Mouse (Mus musculus): ENCODE measurements at regions not wholly inside any gene's neighbourhood (a gene's known extent, or its start where the extent isn't known, plus 50 kb on each side); places are given as distances from the start of the nearest gene placed in this dataset.
"Not testable (repeated sequence)": the region's sequence is repeated elsewhere in the genome, so short reads cannot be mapped to it uniquely, and the experiment has no call there.

GRCm38 (mm10) chr14:14478159-14478558, 77.1 kb downstream of the Olfr721-ps1 start:
- DNase-seq (ENCODE audit: extremely low spot score): not testable (repeated sequence)

GRCm38 (mm10) chr14:14481840-14482239, 80.7 kb downstream of the Olfr721-ps1 start:
- DNase-seq (ENCODE audit: extremely low spot score): peak; percentile 5

GRCm38 (mm10) chr14:14486356-14486755, 85.3 kb downstream of the Olfr721-ps1 start:
- DNase-seq (ENCODE audit: extremely low spot score): no peak

- DNase-seq (ENCODE audit: extremely low spot score): no peak
Observed at GRCm38 (mm10) chr14:14490501-14490900, 89.4 kb downstream of the Olfr721-ps1 start.

- no peak for DNase-seq (ENCODE audit: extremely low spot score)
Observed at GRCm38 (mm10) chr14:14492041-14492440, 90.9 kb downstream of the Olfr721-ps1 start.

- no peak for DNase-seq (ENCODE audit: extremely low spot score)
Observed at GRCm38 (mm10) chr14:14511927-14512326, 110.8 kb downstream of the Olfr721-ps1 start.

GRCm38 (mm10) chr14:14513056-14513455, 112.0 kb downstream of the Olfr721-ps1 start:
- DNase-seq (ENCODE audit: extremely low spot score): no peak

GRCm38 (mm10) chr14:14513498-14513897, 112.4 kb downstream of the Olfr721-ps1 start:
- DNase-seq (ENCODE audit: extremely low spot score): no peak

GRCm38 (mm10) chr14:14514440-14515172, 113.5 kb downstream of the Olfr721-ps1 start:
- DNase-seq (ENCODE audit: extremely low spot score): no peak

- DNase-seq (ENCODE audit: extremely low spot score): no peak
Observed at GRCm38 (mm10) chr14:14515363-14515762, 114.3 kb downstream of the Olfr721-ps1 start.

GRCm38 (mm10) chr14:14515918-14516317, 114.8 kb downstream of the Olfr721-ps1 start:
- DNase-seq (ENCODE audit: extremely low spot score): no peak

- DNase-seq (ENCODE audit: extremely low spot score): no peak
Observed at GRCm38 (mm10) chr14:14518027-14518426, 116.9 kb downstream of the Olfr721-ps1 start.

- no peak for DNase-seq (ENCODE audit: extremely low spot score)
Observed at GRCm38 (mm10) chr14:14518841-14519240, 117.7 kb downstream of the Olfr721-ps1 start.

GRCm38 (mm10) chr14:14520195-14520594, 119.1 kb downstream of the Olfr721-ps1 start:
- DNase-seq (ENCODE audit: extremely low spot score): no peak

- not testable (repeated sequence) for DNase-seq (ENCODE audit: extremely low spot score)
Observed at GRCm38 (mm10) chr14:14521331-14521730, 120.2 kb downstream of the Olfr721-ps1 start.

GRCm38 (mm10) chr14:14525225-14525624, 124.1 kb downstream of the Olfr721-ps1 start:
- no peak for DNase-seq (ENCODE audit: extremely low spot score)

GRCm38 (mm10) chr14:14528437-14528836, 127.3 kb downstream of the Olfr721-ps1 start:
- DNase-seq (ENCODE audit: extremely low spot score): no peak

GRCm38 (mm10) chr14:14541206-14541605, 140.1 kb downstream of the Olfr721-ps1 start:
- no peak for DNase-seq (ENCODE audit: extremely low spot score)

GRCm38 (mm10) chr14:14541705-14542104, 140.6 kb downstream of the Olfr721-ps1 start:
- DNase-seq (ENCODE audit: extremely low spot score): no peak

- DNase-seq (ENCODE audit: extremely low spot score): no peak
Observed at GRCm38 (mm10) chr14:14544236-14544635, 143.1 kb downstream of the Olfr721-ps1 start.

GRCm38 (mm10) chr14:14552201-14552600, 149.9 kb upstream of the Slc4a7 start:
- DNase-seq (ENCODE audit: extremely low spot score): no peak

- no peak for DNase-seq (ENCODE audit: extremely low spot score)
Observed at GRCm38 (mm10) chr14:14574851-14575250, 127.2 kb upstream of the Slc4a7 start.

GRCm38 (mm10) chr14:14591939-14592338, 110.1 kb upstream of the Slc4a7 start:
- DNase-seq (ENCODE audit: extremely low spot score): no peak

GRCm38 (mm10) chr14:14594753-14595152, 107.3 kb upstream of the Slc4a7 start:
- no peak for DNase-seq (ENCODE audit: extremely low spot score)
